ENCODE assay signal across 22 mouse cellular contexts in genomic region chr6:90411926-90412325, GRCm38 (mm10). TPM values are rescaled to one million over a fixed set of nuclear protein-coding genes. Genes with fewer than 3 reads are reported as not detected.
DNase-seq lines count a peak whose midpoint lies in the region; ATAC-seq and TF ChIP-seq lines count a peak whose summit lies in the region.
"Had no signal": no experiment of that assay in that cellular context is flagged by ENCODE, and none has a peak within 500 bp of the region (broad histone marks: within the 10 kb centered on the region; RNA-seq: fewer than 3 reads in every experiment).

No protein-coding gene starts in this region.

- 0 out of 2 replicates have a peak overlapping the region, but pooled peaks have one; percentile 6 for H3K27ac ChIP-seq in hindbrain, embryonic 10.5 days
- H3K27ac ChIP-seq in hindbrain, postnatal 0 days, result no peak overlapping the region
- H3K27ac ChIP-seq in heart, embryonic 11.5 days (ENCODE audit: low read depth, low read length), result no peak overlapping the region
- H3K27ac ChIP-seq: embryonic facial prominence, embryonic 12.5 days; forebrain, embryonic 15.5 days; heart, embryonic 10.5 days; heart, embryonic 15.5 days; hindbrain, embryonic 14.5 days had no signal

- H3K4me1 ChIP-seq in hindbrain, embryonic 10.5 days (replicated peaks), result no peaks in the 10 kb centered on the region
- H3K4me1 ChIP-seq in hindbrain, postnatal 0 days (ENCODE audit: insufficient read depth, low read length), result no peaks in the 10 kb centered on the region
- H3K4me1 ChIP-seq in heart, embryonic 11.5 days (ENCODE audit: control insufficient read depth, insufficient read depth, low read length), result no peaks in the 10 kb centered on the region
- H3K4me1 ChIP-seq: embryonic facial prominence, embryonic 12.5 days; forebrain, embryonic 15.5 days; heart, embryonic 10.5 days; heart, embryonic 15.5 days had no signal

- no peak for TF ChIP-seq CTCF in hindbrain, postnatal 0 days (IDR thresholded peaks at IDR 0.05; ENCODE audit: low read depth)

- no peak for ATAC-seq in hindbrain, postnatal 0 days
- ATAC-seq in heart, embryonic 11.5 days (replicated peaks; ENCODE audit: insufficient number of reproducible peaks, low FRiP score, low TSS enrichment), result no peak
- ATAC-seq: CD4-positive, CD25-positive, alpha-beta regulatory T cell, adult 4 months; forebrain, embryonic 15.5 days had no signal

- H3K36me3 ChIP-seq in hindbrain, embryonic 10.5 days, result no peaks in the 10 kb centered on the region
- no peaks in the 10 kb centered on the region for H3K36me3 ChIP-seq in hindbrain, postnatal 0 days (ENCODE audit: insufficient read depth, low read length)
- no peaks in the 10 kb centered on the region for H3K36me3 ChIP-seq in heart, embryonic 11.5 days (ENCODE audit: control insufficient read depth, insufficient read depth, low read length)
- H3K36me3 ChIP-seq: embryonic facial prominence, embryonic 12.5 days; forebrain, embryonic 15.5 days; G1E; heart, embryonic 10.5 days; heart, embryonic 15.5 days had no signal

- 84% methylated on average over 7 of the region's 7 CpGs for WGBS in hindbrain, embryonic 10.5 days
- 82% methylated on average over 7 of the region's 7 CpGs for WGBS in hindbrain, postnatal 0 days
- 71% methylated on average over 7 of the region's 7 CpGs for WGBS in heart, embryonic 11.5 days (ENCODE audit: insufficient replicate concordance)

- DNase-seq in hindbrain, embryonic 10.5 days (ENCODE audit: low spot score), result no peak
- no peak for DNase-seq in hindbrain, postnatal 0 days (ENCODE audit: low spot score)
- peak; percentile 49 for DNase-seq in ovary, postnatal 36 days (ENCODE audit: low spot score)
- no peak for DNase-seq in ovary, postnatal 10 days (ENCODE audit: low spot score)
- peak; percentile 50 for DNase-seq in adrenal gland, postnatal 10 days
- DNase-seq in cerebellum, adult 9-10 months, result no peak
- DNase-seq: B cell, adult 2 months; cerebellum, adult 2 months; cerebellum, postnatal 14 days; gastrocnemius, postnatal 36 days; heart, adult 18-20 months; heart, postnatal 14 days had no signal

- H3K4me3 ChIP-seq in hindbrain, embryonic 10.5 days, result no peak overlapping the region
- no peak overlapping the region for H3K4me3 ChIP-seq in hindbrain, postnatal 0 days (ENCODE audit: low read length)
- H3K4me3 ChIP-seq in heart, embryonic 11.5 days (ENCODE audit: low read depth, low read length), result no peak overlapping the region
- H3K4me3 ChIP-seq: embryonic facial prominence, embryonic 12.5 days; forebrain, embryonic 15.5 days; heart, embryonic 10.5 days; heart, embryonic 15.5 days had no signal

- no peaks in the 10 kb centered on the region for H3K9me3 ChIP-seq in hindbrain, embryonic 10.5 days
- no peaks in the 10 kb centered on the region for H3K9me3 ChIP-seq in hindbrain, postnatal 0 days (ENCODE audit: low read length)
- no peaks in the 10 kb centered on the region for H3K9me3 ChIP-seq in heart, embryonic 11.5 days (replicated peaks; ENCODE audit: control insufficient read depth, low read length)
- H3K9me3 ChIP-seq: embryonic facial prominence, embryonic 12.5 days; forebrain, embryonic 15.5 days; G1E; heart, embryonic 10.5 days; heart, embryonic 15.5 days had no signal

- H3K27me3 ChIP-seq in hindbrain, embryonic 10.5 days (ENCODE audit: insufficient read depth, poor library complexity, severe bottlenecking), result no peaks in the 10 kb centered on the region
- H3K27me3 ChIP-seq in hindbrain, postnatal 0 days (ENCODE audit: insufficient read depth, low read length), result no peaks in the 10 kb centered on the region
- H3K27me3 ChIP-seq in heart, embryonic 11.5 days (ENCODE audit: control insufficient read depth, insufficient read depth, low read length), result no peaks in the 10 kb centered on the region
- H3K27me3 ChIP-seq: embryonic facial prominence, embryonic 12.5 days; forebrain, embryonic 15.5 days; heart, embryonic 15.5 days had no signal

- no peak overlapping the region for H3K9ac ChIP-seq in hindbrain, postnatal 0 days (replicated peaks; ENCODE audit: low read length)
- no peak overlapping the region for H3K9ac ChIP-seq in heart, embryonic 11.5 days (ENCODE audit: low read depth, low read length)
- H3K9ac ChIP-seq: embryonic facial prominence, embryonic 12.5 days; forebrain, embryonic 15.5 days; heart, embryonic 15.5 days; hindbrain, embryonic 14.5 days had no signal

- H3K4me2 ChIP-seq in hindbrain, postnatal 0 days (ENCODE audit: low read depth, low read length), result no peak overlapping the region
- H3K4me2 ChIP-seq in heart, embryonic 11.5 days, result no peak overlapping the region
- H3K4me2 ChIP-seq: embryonic facial prominence, embryonic 12.5 days; forebrain, embryonic 15.5 days; heart, embryonic 15.5 days; hindbrain, embryonic 14.5 days had no signal

RNA-seq across cellular contexts. Expression of gene Cfap100, which starts 16.7 kb away (rescaled TPM):
- polyA plus RNA-seq in hindbrain, embryonic 10.5 days (2016; fragmentation: Nextera tagmentation; extraction: Ambion mirVana), result 1.2 and 2.0 TPM in 2 replicates
- total RNA-seq in hindbrain, postnatal 0 days (2014; rRNA removed), result 4.2 and 29.4 TPM in 2 replicates
- 8.2 and 9.9 TPM in 2 replicates for polyA plus RNA-seq in hindbrain, postnatal 0 days (2015; fragmentation: Nextera tagmentation; extraction: Ambion mirVana)
- under 1 TPM; 0.58 to 0.90 TPM for total RNA-seq in adrenal gland, postnatal 10 days (2021)
- polyA plus RNA-seq in heart, embryonic 11.5 days (2014; fragmentation: Nextera tagmentation; extraction: Ambion mirVana), result 0.15 TPM in 1 of 2 replicates, not detected in the other
- total RNA-seq: common myeloid progenitor, adult 5-6 weeks; hematopoietic stem cell, adult 5-6 weeks had no signal
- polyA plus RNA-seq: CD4-positive, CD25-positive, alpha-beta regulatory T cell, adult 4 months; G1E; heart, embryonic 10.5 days had no signal

RNA-seq across cellular contexts. Expression of gene Zxdc, which starts 42.6 kb away (rescaled TPM):
- 5.8 and 8.4 TPM in 2 replicates for polyA plus RNA-seq in hindbrain, embryonic 10.5 days (2016; fragmentation: Nextera tagmentation; extraction: Ambion mirVana)
- total RNA-seq in hindbrain, postnatal 0 days (2014; rRNA removed), result 45.7 and 49.7 TPM in 2 replicates
- polyA plus RNA-seq in hindbrain, postnatal 0 days (2015; fragmentation: Nextera tagmentation; extraction: Ambion mirVana), result 7.4 and 7.8 TPM in 2 replicates
- 10 to 100 TPM; 17.6 to 18.7 TPM for total RNA-seq in adrenal gland, postnatal 10 days (2021)
- 5.3 and 5.6 TPM in 2 replicates for polyA plus RNA-seq in heart, embryonic 11.5 days (2014; fragmentation: Nextera tagmentation; extraction: Ambion mirVana)

RNA-seq across cellular contexts. Expression of gene Klf15, which starts 50.5 kb away (rescaled TPM):
- polyA plus RNA-seq in hindbrain, embryonic 10.5 days (2016; fragmentation: Nextera tagmentation; extraction: Ambion mirVana), result 4.1 and 4.9 TPM in 2 replicates
- 43.2 and 56.4 TPM in 2 replicates for total RNA-seq in hindbrain, postnatal 0 days (2014; rRNA removed)
- polyA plus RNA-seq in hindbrain, postnatal 0 days (2015; fragmentation: Nextera tagmentation; extraction: Ambion mirVana), result 26.6 and 29.6 TPM in 2 replicates
- total RNA-seq in adrenal gland, postnatal 10 days (2021), result 10 to 100 TPM; 14.8 to 42.1 TPM
- polyA plus RNA-seq in heart, embryonic 11.5 days (2014; fragmentation: Nextera tagmentation; extraction: Ambion mirVana), result 6.0 and 6.2 TPM in 2 replicates
- total RNA-seq: common myeloid progenitor, adult 5-6 weeks; hematopoietic stem cell, adult 5-6 weeks had no signal
- polyA plus RNA-seq: CD4-positive, CD25-positive, alpha-beta regulatory T cell, adult 4 months; G1E had no signal

Comparison
In these comparisons a context has a peak if more than half of its experiments do, and no peak if none do; other contexts are left out.
1. DNase-seq: peak in ovary, postnatal 36 days (single experiment) and adrenal gland, postnatal 10 days (single experiment); none in hindbrain, embryonic 10.5 days (single experiment), hindbrain, postnatal 0 days (single experiment), ovary, postnatal 10 days (single experiment) and cerebellum, adult 9-10 months (single experiment).